Mouse (Mus musculus) yolk sac, embryonic 10.5 days (tissue): ENCODE measurements around the gene Chuk.
"Not testable (repeated sequence)": the region's sequence is repeated elsewhere in the genome, so short reads cannot be mapped to it uniquely, and the experiment has no call there.

ENCODE experiments used
- DNase-seq: peaks from one replicate; pipeline ENCODE4 v3.0.0-alpha.2; 2017; ENCODE audit warnings: low spot score

Gene Chuk

DNA sequence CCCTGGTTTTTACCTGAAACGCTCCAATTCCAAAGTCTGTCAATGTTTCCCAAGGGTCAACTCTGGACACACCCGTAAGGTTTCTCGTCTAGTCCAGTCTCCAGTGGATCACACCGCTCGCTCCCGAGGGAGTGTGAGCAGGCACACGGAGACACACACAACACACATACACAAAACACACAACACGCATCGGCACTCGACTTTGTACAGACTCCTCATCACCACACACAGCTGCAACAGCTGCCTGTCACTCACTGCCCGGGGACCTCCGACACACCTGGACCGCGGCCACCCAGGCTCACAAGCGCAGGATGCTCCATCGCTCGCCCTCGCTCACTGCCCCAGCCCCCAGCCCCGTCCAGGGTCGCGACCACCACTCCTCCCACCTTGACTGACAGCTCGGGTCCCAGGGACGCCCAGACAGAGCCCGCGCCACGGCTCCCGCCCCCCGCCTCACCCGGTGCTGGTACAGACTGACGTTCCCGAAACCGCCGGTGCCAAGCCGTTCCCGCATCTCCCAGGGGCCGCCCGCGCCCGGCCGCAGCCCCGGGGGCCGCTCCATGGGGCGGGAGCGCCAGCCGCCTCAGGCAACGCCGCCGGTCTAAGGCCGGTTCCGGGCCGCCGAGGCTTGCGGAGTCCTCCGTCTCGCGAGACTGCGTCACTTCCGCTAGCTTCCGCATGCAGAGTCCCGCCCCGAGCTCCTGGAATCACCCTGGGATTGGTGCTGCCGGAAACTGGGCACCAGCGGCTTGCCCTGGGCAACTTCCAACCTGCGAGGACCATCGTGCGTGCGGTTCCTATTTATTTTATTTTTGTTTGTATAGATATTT is at the start of gene Chuk:
Chuk (minus strand) TSS at position 650 of the 830 bp plus-strand sequence.
- DNase-seq, result peak; percentile 92

DNA sequence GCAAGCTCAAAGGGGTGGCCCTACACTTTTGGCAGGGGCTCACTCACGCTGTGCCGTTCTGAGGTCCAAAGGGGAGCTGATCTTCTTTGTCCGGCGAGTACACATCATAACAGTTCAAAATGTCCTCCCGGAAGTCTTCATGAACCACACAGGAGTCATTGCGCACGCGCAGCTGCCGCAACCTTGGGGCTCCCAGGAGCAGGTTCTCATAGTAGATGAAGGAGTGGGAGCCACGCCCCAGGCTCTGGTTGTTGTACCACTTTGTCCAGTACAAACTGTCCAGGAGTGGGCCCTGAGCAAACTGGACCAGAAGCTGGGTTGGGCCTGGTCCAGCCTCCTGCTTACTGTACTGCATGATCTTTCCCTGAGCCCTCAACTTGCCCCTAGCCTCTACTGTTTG is 49.7 kb upstream of the Chuk start:
- no peak for DNase-seq

DNA sequence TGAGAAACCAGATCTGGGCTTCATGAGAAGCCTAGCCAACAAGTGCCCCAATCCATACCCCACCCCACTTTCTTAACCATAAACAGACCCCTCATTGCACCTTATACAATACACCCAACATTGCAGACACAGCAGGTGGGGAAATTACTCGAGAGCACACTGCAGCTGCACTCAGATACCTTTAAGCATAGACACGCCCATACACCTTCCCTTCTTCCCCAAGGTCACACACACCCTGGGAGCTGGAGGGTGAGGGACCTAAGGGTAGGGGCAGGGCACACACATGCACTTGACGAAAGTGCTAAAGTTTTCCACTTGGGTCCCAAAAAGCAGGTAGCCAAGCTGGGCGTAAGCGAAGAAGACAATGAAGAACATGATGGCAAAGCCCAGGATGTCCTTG is 46.5 kb upstream of the Chuk start:
- no peak for DNase-seq

DNA sequence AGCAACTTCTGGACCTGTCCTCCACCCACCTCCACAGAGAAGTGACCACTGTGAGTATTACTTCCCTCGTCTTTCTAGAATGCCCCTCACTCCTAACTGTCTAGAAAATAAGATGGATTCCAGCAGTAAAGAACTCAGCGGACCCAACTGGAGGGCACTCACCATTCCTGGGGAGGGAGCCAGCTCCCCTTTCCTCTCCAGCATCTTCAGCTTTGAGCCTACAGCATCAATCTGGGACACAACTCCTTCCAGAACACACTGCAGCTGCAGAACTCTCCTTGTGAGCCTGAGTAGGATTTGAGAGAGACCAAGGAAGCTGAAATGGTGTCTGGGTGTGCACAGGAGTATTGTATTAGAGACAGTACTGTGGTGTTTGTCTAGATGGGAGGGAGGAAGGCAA is 41.7 kb upstream of the Chuk start:
- no peak for DNase-seq

DNA sequence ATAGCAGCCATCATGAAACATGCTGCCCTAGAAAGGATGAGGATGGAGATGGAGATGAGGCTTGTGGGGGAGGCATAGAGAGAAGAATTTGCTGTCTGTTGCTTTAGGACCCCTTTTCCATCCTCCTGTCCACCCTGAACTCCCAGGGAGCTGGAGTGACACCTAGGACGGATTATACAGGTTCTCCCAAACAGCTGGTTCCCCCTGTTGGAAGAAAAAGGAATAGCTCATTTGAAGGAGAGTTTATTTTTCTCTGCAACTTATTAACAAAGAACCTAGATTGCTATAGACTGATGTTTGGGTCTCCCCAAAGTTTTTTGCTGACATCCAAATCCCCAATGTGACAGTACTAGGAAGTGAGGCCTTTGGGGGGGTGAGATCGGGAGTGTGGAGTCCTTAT is 41.1 kb upstream of the Chuk start:
- DNase-seq, result no peak

DNA sequence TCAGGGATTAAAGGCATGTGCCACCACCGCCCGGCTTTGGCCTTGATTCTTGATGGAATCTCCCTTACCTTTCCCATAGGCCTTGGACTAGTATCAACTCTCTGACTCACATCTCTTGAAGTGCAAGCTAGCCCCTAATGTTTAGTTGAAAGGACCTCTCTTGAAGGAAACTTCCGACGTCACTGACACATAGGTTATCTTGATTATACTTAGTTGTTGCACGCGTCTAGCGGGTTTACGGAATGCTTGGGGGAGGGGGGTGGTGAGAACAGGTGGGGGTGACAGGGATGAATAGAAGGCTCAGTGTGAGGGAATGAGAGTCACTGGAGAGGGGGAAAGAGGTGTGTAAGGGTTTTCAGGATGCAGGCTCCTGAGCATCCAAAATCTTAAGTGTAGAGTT is 39.7 kb upstream of the Chuk start:
- DNase-seq, result no peak

DNA sequence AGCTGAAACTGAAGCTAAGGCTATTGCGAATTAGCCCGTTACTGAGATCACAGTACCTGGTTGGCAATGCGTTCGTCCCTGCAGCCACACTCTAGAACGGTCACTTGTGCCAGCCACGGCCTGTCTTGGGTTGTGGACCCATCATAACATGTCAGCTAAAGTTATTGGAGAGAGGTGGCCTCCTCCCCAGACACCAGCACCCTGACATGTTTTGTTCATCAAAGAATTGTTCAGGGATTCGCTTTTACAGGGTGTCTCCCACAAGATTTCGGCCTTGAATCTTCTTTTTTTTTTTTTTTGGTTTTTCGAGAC is 39.2 kb upstream of the Chuk start:
- no peak for DNase-seq

DNA sequence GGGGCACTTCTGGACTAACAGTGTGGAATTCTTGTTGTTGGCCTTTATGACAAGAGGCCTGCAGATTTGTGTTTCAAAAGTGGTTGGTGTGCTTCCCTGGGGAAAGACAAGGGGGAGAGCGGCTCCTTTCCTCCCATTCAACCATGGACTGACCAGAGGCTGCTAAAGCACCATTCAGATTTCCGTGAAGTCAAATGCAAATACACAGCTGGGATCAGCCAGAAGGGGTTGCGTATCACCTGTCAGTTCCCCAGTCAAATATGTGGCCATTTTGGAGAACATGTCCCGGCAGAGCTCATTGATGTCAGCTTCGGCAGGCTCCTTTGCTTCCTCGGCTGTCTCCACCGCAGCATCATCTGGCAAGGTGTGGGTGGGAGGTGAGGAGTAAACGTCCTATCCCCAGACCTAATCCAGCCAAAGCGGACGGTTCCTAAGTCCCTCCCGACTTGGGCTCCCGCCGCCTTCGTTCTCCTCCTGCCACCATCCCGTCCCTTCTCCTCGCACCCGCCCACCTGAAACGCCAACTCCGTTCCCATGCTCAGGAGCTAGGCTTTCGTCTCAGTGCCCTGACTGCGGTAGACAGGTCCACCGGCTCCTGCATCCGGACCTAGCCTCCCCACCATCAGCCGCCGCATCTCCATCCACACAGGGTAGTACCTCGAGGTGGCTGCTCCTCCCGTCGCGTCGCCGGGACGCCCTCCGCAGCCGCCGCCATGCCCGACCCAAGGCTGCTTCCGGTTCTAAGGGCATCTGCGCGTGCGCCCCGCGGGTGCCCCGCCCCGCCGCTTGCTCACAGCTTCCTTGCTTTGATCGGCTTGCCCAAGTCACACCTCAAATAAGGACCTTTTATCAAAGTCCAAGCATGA is 38.7 kb upstream of the Chuk start, which contains the start of gene Bloc1s2:
Bloc1s2 (minus strand) TSS at position 745 of the 866 bp plus-strand sequence.
- peak; percentile 80 for DNase-seq

DNA sequence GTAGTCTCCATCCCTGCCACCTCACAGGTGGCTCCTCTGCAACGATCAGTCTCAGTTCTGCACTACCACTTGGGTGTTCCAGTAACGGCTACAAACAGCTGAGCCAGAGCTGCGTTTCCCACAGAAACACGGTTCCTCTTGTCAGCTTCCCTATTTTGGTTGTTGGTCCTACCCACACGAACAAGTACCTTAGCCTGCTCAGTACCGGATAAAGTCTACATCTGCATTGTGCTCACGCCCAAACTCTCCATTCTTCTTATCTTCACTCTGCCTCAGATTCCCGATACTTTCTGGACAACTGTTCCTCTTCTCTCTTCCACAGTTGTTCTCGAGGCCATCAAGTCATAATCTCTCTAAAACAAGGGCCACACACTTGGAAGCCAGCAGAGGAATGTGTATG is 37.1 kb upstream of the Chuk start:
- DNase-seq, result no peak

DNA sequence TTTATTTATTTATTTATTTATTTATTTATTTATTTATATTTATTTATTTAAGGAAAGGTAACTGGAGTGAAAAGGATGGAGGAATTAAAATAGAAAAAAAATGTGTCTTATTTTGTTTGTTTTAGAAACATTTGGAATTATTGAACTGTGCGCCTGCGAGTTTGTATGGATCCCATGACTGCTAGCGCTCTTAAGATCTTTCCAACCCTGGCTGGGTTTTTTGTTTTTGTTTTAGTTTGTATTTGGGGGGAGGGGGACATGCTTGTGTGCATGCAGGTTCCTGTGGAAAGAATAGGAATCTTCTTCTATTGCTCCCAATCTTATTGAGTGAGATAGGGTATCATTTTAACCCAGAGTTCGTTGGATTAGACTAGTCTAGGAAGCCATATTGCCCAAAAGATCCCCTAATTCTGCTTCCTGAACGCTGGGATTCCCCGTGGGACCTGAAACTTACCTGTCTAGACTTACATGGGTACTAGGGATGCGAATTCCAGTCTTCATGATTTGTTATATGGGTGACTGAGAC is 28.7 kb upstream of the Chuk start:
- peak; percentile 5 for DNase-seq

DNA sequence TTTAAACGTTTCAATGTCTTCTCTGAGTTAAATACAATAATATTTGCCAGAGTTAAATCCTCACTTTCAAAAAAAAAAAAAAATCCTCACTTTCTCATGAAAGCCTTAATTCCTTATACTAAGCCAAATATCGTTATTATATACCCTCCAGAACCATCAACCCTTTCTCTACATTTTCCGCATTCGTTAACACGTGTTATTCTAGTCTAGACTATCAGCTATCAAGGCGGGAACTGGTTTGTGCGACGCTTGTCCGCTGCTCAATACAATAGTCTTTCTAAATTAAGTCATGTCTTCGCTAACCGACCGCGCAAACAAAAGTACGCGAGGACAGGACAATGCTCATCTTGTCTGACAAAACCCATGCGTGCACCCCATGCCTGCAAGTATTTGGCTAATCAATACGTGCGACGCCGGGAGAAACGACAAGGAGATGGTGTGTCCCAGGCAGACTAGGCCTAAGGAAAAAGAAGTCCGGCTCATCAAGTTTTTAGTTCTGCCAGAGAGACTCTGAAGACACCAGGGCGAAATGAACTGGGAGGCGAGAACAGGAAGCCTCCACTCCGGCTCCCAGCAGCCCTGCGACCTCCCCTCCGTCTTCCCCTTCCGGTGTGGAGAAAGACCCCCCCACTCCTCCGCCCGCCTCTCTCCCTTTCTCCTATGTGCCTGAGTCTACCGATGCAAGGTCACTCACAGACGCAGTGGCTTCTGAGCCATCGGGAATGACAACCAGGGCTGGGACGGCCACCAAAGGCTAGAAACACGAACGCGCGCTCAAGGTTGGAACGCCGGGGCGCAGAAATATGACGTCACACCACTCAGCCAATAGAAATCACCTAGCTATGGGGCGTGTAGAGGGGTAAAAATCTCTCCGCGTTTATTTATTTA is 28.0 kb upstream of the Chuk start, which contains the start of gene Cwf19l1:
Cwf19l1 (minus strand) TSS at position 805 of the 888 bp plus-strand sequence.
- peak; percentile 89 for DNase-seq

DNA sequence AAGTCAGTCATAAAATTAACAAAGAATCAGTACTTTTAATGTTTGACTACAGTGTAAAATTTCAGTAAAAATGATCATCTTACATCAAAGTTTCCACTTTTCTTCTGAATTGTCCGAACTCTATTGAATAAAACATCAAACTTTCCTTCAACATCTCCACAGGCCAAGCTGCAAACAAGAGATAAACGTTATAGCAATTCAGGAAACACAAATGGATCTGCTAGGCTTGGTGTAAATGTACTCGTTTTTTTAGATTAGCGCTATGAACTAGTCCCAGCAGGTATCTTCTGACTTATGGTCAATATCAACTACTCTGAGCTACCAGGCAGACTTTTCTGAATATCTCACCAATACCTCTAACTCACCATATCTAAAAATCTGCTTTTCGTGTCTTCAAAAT is 25.6 kb upstream of the Chuk start:
- DNase-seq, result no peak

DNA sequence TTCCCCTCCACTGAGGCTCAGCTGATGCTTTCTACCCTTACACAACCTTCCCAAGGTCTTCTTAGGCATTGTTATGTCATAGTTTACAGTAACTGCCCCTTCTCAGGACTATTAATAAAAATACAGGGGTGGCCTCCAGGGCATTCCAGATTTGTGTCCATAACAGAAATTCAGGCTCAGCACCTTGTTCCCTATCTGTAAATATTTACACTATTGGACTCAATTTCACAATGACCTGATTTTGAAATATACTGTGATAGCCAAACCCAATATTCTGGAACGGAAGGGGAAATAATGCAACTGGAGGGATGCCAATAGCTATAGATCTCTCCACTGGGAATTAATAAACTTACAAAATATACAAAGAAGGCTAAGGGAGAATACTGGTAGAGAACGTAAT is 21.3 kb upstream of the Chuk start:
- no peak for DNase-seq

DNA sequence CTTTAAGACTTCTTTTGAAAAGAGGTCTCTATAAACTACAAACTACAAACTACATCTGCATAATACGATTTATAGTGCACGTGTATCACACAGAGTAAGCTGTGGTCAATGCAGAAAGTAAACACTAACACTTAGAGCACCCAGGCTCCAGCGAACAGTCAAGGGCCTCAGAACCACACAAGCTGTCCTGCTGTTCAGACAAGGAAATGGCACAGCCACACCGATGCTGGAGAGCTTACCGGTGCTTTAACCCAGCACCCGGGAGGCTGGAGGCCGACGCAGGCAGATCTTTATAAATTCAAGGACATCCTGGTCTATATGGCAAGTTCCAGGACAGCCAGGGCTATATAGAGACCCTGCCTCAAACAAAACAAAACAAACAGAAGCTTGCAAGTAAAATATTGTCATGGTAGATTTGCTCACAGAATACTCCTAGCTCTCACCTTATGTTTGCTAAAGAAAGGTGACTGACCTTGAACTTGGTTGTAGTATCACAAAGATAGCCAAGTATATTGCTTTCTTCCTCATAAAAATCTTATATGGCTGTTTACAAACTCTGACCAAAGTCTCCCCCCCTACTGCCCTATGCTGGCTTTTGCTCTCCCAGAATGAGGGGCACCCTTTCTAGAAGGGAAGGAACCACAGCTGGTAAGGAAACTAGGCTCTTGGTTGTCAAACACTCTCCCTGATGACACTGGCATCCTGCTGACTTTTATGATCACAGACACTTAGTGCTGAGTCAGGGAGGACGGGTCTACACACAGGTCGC is 20.6 kb upstream of the Chuk start:
- no peak for DNase-seq

DNA sequence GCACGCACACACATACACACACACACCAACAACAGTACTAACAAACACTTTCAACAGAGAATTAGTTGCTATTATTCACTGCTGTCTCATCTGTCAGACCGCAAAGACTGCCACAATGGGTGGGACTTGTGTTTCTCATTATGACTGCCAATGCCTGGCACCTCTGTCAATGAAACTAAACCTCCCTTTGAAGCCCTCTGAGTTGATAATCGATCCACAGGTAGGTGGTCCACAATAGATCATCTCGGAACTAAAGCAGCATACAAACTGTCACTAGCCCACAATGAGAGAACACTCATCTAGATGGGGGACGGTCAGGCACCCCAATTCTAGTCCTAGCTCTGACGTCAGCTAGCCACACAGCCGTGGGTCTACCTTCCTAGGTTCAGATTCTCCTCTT is 13.9 kb upstream of the Chuk start:
- DNase-seq, result no peak

DNA sequence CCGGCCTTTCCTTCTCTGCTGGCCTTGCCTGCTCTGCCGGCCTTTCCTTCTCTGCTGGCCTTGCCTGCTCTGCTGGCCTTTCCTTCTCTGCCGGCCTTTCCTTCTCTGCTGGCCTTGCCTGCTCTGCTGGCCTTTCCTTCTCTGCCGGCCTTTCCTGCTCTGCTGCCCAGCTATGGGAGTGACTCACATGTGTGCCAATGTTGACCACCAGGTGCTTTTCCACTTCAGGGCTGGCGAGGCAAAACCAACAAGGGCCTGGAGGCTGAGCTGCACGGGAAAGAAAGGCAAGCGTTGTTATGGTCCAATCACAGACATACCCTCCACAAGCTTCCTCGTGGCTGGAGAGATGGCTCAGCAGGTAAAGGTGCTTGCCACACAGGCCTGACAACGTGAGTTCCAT is 13.4 kb upstream of the Chuk start:
- not testable (repeated sequence) for DNase-seq

DNA sequence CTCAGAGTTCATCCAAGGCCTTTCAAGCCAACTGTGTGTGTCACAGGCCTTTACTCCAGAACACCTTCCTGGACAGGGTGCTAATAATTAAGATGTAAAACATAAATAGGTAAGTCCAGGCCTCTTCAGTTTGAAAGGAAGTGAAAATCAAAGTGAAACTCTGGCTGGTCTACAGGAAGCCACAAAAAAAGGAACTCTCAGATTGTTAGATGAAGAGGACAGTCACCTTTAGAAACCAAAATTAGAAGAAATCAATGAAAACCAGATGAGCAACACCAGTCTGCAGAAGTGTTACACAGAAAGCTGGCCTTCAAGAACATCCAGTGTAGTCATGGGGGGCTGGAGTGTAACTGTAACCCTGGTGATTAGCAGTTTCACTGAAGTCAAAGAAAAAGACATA is 10.5 kb upstream of the Chuk start:
- no peak for DNase-seq

DNA sequence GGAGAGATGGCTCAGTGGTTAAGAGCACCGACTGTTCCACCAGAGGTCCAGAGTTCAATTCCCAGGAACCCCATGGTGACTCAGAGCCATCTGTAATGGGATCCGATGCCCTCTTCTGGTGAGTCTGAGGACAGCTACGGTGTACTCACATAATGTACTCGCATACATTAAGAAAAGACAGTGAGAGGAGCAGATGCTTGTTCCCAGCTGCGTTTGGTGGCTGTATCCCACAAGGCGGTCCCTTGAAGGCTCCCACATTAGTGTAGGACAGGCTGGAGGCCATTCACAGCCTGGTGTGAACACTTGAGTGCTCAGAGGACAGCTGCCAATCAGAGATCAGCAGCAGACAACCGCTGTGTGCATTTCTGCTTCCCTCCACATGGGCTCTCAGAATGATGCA is 4.4 kb upstream of the Chuk start:
- DNase-seq, result peak; percentile 20

DNA sequence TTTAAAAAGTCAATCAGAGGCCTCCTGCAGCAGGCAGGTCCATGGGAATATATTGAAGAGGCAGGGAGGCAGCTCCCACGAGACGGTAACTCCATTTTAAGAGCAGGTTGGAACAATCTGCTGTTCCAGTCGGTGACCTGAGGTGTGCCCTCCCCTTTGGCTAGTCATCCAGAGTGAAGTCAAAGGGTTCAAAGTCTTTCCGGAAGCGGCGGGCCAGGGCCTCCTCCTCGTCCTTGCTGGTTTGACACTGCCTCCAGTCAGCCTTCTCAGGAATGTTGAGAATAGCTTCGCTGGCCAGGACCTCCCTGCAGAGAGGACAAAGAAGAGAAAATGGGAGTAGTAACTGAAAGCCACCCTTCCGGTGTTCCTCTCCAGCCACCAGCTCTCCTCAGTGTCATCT is 3.1 kb upstream of the Chuk start:
- DNase-seq, result peak; percentile 85

DNA sequence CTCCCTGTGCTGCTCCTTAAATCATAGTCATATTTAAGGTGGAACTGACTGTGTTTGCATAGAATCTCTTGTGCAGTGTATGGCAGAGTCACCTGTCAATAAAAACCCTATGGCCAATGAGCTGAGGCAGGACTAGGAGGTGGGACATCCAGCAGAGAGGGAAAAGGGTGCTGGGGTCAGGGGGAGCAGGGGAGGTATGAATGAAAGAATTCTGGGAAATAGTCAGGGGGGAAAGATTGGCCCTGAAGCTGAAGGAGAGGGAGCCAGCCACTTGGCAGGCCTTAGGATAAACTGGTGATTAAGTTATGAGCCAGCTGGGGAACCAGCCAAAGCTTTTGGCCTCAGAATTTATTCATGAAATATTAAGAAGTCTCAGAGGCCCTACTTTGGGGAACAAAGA is 1.7 kb upstream of the Chuk start:
- DNase-seq, result no peak
